Mouse (Mus musculus) heart, adult 2 months (tissue): Measurements from ENCODE around the gene Zfp764.

Experiments
- CTCF ChIP-seq: fragments of 200-600 bp; IDR thresholded peaks from 2 replicates; pipeline ENCODE4 v1.8.1; 2022; ENCODE audit warnings: antibody characterized with exemption, mild to moderate bottlenecking, moderate library complexity
- POLR2A ChIP-seq: fragments of 200-500 bp; IDR thresholded peaks from 2 replicates; pipeline ENCODE4 v1.6.1; 2011; ENCODE audit warnings: mild to moderate bottlenecking, low read depth, low read length, control low read depth; ENCODE audit not compliant: insufficient read depth

DNA sequence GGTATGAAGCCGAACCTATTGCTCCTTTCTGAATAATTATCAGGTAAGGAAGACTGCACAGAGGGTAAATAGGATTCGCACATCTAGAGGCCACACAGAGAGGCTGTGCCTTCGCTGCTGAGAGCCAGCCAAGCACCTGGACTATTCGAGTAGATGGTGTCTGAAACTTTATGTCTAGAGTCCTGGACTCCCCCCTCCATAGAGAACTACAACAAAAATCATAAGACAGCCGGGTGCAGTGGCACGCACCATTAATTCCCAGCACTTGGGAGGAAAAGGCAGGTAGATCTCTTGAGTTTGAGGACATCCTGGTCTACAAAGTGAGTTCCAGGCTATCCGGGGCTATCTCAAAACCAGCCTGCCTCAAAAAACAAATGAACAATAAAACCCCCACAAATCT is 43.3 kb upstream of the Zfp764 start:
- no peak for TF ChIP-seq CTCF
- TF ChIP-seq POLR2A: no peak
